Mouse (Mus musculus): ENCODE results near the gene Elp4.

DNA sequence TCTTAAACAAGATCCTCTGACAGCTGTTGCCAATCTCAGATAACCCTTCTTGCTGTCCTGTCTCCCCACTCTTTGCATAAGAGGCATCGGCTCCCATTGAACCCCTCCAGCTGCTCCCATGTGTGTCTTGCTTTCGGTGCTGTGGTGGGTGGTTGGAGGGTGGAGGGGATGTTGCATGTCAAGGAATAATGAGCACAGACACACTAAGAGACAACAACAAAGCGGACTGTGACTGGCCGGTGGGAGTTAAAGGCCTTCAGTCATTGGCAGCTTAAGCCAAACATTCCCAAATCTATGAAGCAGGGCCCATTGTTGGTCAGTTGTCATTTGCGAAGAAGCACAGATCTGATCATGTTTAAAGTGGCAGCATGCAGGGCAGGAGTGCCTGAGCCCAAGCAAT lies 206.6 kb downstream of the Elp4 start:
- TF ChIP-seq POLR2A (IDR thresholded peaks at IDR 0.05; ENCODE audit: control insufficient read depth, extremely low read depth, insufficient read depth, low read length, poor library complexity) (no peak), CTCF (IDR thresholded peaks at IDR 0.05; ENCODE audit: borderline replicate concordance, control insufficient read depth, extremely low read depth, insufficient read depth, low read length, poor library complexity) (no peak)
